Mouse (Mus musculus): ENCODE measurements around the gene Stambp.
"Not testable (repeated sequence)": the region's sequence is repeated elsewhere in the genome, so short reads cannot be mapped to it uniquely, and the experiment has no call there.

The Stambp gene

DNA sequence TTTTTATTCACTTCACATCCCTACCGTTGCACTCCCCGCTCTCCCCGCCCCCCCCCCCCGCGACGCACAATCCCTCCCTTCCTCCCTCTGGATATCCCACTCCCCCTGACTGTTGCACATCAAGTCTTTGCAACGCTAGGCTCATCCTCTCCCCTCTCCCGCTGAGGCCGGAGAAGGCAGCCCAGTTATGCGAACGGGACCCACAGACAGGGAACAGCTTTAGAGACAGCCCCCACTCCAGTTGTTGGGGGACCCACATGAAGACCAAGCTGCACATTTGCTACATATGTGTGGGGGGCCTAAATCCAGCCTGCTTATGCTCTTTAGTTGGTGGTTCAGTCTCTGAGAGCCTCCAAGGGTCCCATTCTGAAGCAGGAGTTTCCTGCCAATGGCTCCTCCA lies at the start of gene Stambp:
Gene Stambp (minus strand): TSS at position 59 of the 400 bp plus-strand sequence.
- DNase-seq (ENCODE audit: low spot score) = no peak

- no peak for DNase-seq (ENCODE audit: low spot score)
Observed at GRCm38 (mm10) chr6:83619955-83620354, 47.4 kb upstream of the Stambp start.

- no peak for DNase-seq (ENCODE audit: low spot score)
Observed at GRCm38 (mm10) chr6:83617581-83618335, 45.2 kb upstream of the Stambp start.

DNA sequence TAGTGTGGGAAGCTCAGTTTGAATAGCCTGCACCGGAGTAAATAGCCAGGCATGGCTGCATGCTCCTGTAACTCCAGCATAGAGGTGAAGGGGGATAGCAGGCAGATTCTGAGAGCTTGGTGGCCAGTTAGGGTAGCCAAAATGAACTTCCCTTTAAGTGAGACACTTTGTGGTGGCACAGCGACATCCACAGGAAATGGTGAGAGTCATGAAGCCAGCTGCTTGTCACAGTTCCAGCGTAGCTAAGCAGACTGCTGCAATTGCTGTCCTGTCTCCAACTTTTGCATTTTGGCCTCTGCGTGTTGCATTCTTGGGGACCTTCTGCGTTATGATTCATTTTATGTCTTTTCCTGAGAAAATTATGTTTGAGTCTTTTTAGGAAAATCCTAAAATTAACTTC lies 44.0 kb upstream of the Stambp start:
- no peak for DNase-seq (ENCODE audit: low spot score)

DNA sequence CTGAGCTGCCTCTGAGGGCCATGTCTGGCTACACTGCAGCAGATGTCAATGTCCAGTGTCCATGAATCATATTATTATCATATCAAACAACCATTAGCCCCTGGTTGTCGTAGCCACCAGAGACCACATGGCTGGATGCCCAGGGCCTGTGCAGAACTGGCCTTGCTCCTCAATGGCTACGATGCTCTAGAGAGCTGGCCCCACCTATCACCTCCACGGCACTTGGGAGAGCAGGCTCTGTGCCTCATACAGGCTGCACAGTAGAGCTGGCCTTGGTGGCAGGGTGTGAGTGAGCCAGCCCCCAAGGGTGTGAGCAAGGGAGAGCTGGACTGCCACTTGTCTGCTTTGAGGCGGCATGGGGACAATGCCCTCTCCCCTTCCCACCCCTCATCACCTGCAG lies 41.9 kb upstream of the Stambp start:
- DNase-seq (ENCODE audit: low spot score) = no peak

DNA sequence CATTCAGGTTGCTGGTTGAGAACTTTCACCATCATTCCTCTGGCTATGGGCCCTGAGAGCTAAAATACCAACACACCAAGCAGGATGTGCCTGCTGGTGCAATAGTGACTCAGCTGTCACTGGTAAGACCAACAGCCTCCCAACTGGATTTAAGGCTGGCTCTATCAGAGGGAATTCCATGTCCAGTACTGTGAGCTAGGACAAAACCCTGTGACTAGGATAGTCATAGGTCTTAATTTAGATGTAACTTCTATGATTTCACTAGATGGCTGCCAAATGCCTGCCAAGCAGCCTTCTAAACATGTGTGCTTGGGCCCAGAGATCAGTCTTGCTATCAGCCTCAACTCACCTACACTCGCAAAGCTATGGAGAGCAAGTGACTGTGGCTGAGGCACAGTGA lies 40.4 kb upstream of the Stambp start:
- DNase-seq (ENCODE audit: low spot score) = no peak

DNA sequence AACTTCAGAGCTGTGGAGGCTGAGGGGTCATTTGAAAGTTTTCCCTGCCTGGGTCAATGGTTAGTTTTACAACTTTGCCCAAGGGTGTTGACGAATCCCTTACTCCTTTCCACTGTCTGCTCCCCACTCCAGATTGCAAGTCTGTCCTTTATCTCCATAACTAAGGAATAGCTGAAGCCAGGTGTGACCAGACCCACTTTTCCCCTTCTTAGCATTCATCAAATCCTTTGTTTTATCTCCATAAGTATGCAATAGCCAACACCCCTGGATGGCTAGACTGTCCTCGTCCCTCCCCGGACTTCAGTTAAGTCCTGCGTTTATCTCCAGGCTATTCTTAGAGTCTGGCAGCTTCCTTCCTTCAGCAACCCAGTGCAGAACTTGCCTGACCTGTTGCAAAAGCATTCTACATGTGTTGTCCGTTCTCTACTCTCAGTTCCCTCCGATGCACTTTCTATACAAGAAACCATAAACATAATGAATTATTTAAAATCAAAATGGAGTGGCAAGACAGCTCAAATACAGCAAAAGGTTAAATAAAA lies 27.2 kb upstream of the Stambp start:
- DNase-seq (ENCODE audit: low spot score) = no peak

DNA sequence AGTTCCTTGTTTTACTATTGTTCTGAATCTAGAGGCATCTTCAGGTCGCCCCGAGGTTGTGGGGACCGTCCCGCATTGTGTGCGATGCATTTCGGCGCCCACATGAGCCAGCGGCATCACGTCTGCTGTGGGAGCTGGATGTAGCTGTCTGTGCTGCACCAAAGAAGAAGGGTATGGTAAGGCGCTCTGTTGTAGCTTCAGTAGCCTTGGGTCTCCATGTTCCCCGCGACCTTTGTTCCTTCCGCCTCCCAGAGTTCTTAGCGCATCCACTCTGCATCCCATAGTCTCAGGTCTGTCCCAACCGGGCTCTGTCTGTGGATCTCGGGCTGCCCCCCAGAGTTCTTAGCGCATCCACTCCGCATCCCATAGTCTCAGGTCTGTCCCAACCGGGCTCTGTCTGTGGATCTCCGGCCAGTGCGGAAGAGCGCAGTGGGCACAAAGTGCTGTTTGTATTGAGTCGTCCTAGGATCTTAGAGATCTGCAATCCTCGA lies 26.6 kb upstream of the Stambp start:
- DNase-seq (ENCODE audit: low spot score) = no peak

GRCm38 (mm10) chr6:83598646-83599045 lies 26.1 kb upstream of the Stambp start:
- no peak for DNase-seq (ENCODE audit: low spot score)

DNA sequence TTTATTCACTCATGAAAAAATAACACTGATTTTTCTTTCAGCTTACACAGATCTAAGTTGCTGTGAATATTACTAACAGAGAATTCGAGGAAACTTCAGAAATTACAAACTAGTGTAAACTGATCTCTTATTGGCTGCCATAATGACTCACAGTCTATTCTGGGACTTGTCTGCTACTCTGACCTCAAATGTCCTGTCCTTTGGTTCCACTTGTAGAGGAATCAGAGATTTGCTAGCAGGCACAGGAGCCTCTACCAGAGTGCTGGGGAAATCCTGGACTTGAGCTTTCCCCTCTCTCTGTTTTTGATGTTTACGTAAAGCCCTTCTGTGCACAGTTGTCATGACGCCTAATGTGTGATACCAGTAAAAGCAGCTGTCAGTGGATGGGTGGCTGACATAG lies 25.5 kb upstream of the Stambp start:
- DNase-seq (ENCODE audit: low spot score) = no peak

DNA sequence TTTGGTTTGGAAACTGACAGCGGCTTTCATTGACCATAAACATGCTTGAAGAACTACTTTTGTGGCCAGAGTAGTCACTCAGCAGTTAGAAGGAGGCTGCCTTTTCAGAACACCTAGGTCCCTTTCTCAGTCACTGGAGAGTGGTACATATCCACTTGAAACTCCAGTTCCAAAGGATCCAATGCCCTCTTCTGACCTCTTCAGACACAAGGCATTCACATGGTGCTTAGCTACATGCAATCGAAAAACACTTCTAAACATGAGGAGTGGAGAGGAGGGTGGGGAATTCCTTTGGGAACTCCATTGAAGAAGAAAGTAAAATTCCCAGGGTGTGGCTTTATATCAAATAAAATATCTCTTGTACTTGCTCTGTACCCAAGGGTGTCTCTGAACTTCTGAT lies 22.5 kb upstream of the Stambp start:
- no peak for DNase-seq (ENCODE audit: low spot score)

DNA sequence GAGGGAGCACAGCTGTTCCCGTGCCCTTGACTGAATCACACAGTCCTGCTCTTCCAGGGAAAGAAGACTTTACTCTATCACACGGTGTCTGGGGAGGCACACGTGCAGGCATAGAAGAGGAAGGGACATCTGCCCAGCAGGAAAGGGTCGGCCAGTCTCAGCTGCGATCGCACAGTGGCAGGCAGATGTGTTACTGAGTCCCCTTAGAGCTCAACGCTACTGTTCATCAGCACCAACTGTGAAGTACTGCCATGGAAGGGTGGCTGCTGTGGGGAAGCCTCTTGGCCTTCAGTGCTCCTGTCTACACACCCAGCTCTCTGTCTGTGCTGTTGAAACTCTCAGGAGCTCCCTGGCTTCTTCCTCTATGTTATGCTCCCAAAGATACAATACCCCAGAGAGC lies 21.4 kb upstream of the Stambp start:
- DNase-seq (ENCODE audit: low spot score) = no peak

- DNase-seq (ENCODE audit: low spot score) = no peak
Observed at GRCm38 (mm10) chr6:83592051-83592450, 19.5 kb upstream of the Stambp start.

GRCm38 (mm10) chr6:83590301-83590700 lies 17.8 kb upstream of the Stambp start:
- DNase-seq (ENCODE audit: low spot score) = no peak

DNA sequence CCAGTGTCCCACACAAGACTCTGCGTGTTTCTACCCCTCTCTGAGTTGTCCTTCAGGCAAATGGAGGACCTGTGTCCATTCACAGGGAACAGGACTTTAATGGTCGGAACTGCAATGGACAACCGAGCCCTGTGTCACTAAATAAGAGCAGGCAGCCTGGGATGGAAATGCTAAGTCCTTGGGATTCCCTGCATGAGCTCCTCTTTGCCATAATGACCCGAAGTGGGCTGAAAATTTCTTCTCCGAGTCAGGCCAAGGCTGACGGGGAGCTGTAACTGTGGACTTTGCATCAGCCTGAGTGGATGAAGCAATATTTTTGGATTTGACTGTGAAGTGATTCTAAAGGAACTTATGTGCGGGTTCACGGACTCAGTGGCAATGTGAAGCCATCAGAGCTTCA lies 14.7 kb upstream of the Stambp start:
- DNase-seq (ENCODE audit: low spot score) = not testable (repeated sequence)

DNA sequence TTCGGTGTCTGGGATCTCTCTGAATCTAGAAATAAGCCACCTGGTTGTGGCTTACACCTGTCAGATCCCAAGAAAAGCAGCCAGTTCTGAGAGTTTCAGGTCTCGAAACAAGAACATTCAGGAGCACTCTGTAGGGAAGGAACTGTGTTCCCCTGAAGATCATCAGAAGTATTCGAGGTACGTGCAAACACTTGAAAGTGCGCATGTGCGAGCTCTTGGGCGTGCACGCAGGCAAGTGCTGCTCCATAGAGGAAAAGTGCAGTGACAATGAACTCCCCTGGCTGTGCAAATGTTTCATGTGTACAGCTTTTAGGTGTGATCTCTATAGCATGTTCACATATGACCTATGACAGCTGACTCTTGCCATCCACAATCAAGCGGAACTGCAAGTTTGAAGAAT lies 12.8 kb upstream of the Stambp start:
- DNase-seq (ENCODE audit: low spot score) = not testable (repeated sequence)

- no peak for DNase-seq (ENCODE audit: low spot score)
Observed at GRCm38 (mm10) chr6:83583591-83583990, 11.1 kb upstream of the Stambp start.

GRCm38 (mm10) chr6:83582938-83583270 lies 10.4 kb upstream of the Stambp start:
- DNase-seq (ENCODE audit: low spot score) = no peak

DNA sequence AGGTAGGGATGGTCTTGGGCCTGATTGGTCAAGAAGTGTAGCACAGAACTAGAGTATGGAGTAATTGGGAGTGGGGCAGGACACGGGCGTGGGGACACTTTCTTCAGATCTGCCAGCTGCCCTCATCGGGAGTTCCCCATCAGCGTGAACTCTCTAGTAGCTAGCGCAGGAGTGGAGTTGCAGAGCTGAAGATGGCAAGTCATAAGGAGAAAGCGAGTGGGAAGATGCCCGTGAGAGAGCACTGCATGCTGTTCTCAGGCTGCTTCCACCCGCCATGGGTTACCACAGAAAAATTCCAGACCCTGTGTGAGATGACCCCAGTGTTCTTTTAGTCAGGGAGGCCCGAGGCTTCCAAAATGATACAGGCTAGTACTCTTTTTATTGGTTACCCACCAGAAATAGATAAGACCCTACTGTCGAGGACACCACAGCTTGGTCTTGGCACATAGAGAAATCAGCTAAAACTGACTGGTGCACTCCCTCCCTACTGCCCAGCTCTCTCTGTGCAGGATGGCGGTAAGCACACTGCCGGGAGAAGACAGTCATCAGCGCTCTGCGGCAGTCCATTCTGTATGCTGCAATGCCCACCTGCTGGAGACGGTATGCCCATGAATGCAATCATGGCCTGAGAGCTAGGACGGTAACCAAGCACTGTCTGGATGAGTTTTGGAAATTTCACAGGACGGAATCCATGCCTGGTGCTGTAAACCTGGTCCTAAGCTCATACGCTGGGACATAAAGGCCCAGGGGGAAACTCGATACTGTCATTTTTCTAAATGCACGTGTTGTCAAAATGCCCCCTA lies 9.8 kb upstream of the Stambp start:
- no peak for DNase-seq (ENCODE audit: low spot score)

GRCm38 (mm10) chr6:83577534-83577933 lies 5.0 kb upstream of the Stambp start:
- no peak for DNase-seq (ENCODE audit: low spot score)

DNA sequence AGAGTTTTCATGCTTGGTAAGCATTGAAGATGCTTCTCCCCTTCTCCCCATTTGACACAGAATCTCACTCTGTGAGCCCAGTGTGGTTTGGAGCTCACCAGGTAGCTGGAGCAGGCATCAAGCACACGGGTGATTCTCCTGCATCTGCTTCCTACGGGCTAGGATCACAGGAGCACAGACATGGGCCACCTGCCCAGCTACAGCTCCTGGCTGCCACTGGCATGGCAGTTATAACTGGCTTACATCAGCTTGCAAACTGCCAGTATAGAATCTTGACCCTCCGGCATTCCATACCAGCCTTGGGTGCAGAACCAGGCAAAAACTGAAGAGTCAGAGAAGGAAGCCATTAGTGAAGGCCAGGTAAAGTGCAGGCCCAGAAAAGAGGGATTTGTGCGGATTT lies 3.1 kb upstream of the Stambp start:
- DNase-seq (ENCODE audit: low spot score) = no peak

DNA sequence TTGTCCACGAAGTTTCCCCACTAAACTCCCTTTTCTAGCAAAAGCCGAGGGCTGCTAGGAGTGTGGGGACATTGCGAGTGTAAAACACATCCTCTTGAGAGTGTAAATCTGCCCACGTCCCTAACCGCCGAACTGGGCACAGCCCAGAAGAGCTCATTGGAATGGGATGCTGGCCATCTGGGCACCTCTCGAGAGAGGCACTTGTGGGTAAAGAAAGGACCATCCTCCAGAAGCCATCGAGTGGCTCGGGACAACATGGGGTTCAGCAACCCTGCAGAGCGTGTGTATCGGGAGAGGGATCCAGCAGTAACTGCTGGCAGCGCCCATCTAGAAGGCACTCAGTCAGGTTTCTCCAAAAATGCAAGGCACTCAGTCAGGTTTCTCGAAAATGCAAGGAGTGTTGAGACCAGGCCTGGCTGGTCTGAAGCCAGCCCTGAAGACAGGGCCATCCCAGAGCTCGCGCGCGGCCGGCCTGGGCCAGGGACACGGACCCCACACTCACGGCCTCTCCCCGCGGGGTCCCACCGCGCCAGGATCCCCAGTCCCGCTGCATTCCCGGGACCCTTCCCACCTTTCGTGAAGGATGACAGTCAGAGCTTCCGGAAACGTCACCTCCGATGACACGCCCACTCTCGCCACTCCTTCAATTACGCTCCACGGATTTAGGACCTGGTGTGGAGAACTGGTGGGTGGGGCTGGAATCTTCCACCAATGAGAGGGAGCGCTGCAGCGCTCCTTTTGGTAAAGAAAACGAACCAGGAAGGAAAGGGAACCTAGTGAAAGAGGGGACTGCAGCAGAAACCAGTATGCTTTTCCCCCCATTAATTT lies 475 bp downstream of the Stambp start:
- peak; percentile 49 for DNase-seq (ENCODE audit: low spot score)

Measured in urinary bladder, postnatal 10 days (tissue).